Mouse (Mus musculus) heart, embryonic 10.5 days (tissue): Measurements from ENCODE around the gene Adrm1. TPM values are rescaled to one million over a fixed set of nuclear protein-coding genes. Genes with fewer than 3 reads are reported as not detected.

Source experiments
- DNase-seq: peaks from one replicate; pipeline ENCODE4 v3.0.0-alpha.2; 2017; ENCODE audit warnings: low spot score
- H3K27ac ChIP-seq: fragments of 300-500 bp; sonication (generic); 2 replicates; pipeline ENCODE4 v1.5.1; 2016; ENCODE audit warnings: mild to moderate bottlenecking
- H3K27me3 ChIP-seq: fragments of 300-500 bp; sonication (generic); 2 replicates; pipeline ENCODE4 v1.6.1; 2016; ENCODE audit warnings: mild to moderate bottlenecking; ENCODE audit not compliant: poor library complexity, insufficient read depth, severe bottlenecking
- H3K36me3 ChIP-seq: fragments of 300-500 bp; sonication (generic); 2 replicates; pipeline ENCODE4 v1.6.1; 2016; ENCODE audit warnings: mild to moderate bottlenecking, moderate library complexity
- H3K4me1 ChIP-seq: fragments of 300-500 bp; sonication (generic); 2 replicates; pipeline ENCODE4 v1.6.1; 2016; ENCODE audit warnings: mild to moderate bottlenecking
- H3K4me3 ChIP-seq: fragments of 300-500 bp; sonication (generic); 2 replicates; pipeline ENCODE4 v1.5.1; 2016; ENCODE audit warnings: mild to moderate bottlenecking, moderate library complexity
- H3K9me3 ChIP-seq: fragments of 300-500 bp; sonication (generic); 2 replicates; pipeline ENCODE4 v1.6.1; 2016; ENCODE audit warnings: mild to moderate bottlenecking, moderate library complexity
- WGBS: fragments of 180-500 bp; shearing (Covaris S2); methylation state at CpG from one replicate; pipeline ENCODE4 v1.1.7; 2016; 5-methylcytosine and 5-hydroxymethylcytosine counted together
- polyA plus RNA-seq: library from polyadenylated mRNA; unstranded; fragments of >200 nt; fragmentation: Nextera tagmentation; extraction: Ambion mirVana; gene quantifications from 2 replicates; pipeline ENCODE4 v1.2.1, GENCODE M21; 2016

Adrm1 gene
- polyA plus RNA-seq, 1 experiment from 2014 or later: 240 TPM

DNA sequence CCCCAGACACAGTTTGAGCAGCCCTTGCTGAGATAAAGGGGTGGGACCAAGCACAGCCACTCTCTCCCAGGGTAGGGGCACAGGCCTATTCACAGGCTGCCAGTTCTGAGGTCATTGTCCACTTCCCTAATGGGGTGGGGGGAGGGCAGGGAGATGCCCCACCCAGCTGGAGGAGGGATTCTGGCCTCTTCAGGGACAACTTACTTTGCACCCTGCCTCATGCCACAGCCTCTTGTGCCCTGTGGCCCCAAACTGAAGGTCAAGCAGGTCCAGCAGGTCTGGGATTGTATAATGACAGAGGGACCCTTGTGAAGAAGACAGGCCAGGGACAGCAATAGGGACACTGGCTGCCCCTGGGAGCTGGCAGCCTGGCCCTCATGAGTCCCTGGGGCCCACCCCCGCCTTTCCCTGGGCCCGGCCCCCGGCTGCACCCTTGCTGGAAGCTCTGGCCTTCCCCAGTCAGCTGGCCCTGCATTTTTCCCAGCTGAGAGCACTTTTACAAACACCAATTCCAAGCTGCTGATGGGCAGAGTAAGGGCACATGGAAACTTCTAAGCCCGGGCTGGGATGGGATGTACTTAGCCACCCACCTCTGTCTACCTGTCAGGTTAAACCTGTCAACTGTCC lies 43.2 kb downstream of the Adrm1 start:
- peak overlapping the region; percentile 74 for H3K27ac ChIP-seq
- H3K9me3 ChIP-seq: no peaks in the 10 kb centered on the region
- H3K27me3 ChIP-seq: no peaks in the 10 kb centered on the region
- DNase-seq: no peak
- peaks cover 57% of the 10 kb centered on the region for H3K4me1 ChIP-seq
- H3K4me3 ChIP-seq: 0 out of 2 replicates have a peak overlapping the region, but pooled peaks have one; percentile 15
- H3K36me3 ChIP-seq: peaks cover 26% of the 10 kb centered on the region
- WGBS: 73% methylated on average over 4 of the region's 4 CpGs

DNA sequence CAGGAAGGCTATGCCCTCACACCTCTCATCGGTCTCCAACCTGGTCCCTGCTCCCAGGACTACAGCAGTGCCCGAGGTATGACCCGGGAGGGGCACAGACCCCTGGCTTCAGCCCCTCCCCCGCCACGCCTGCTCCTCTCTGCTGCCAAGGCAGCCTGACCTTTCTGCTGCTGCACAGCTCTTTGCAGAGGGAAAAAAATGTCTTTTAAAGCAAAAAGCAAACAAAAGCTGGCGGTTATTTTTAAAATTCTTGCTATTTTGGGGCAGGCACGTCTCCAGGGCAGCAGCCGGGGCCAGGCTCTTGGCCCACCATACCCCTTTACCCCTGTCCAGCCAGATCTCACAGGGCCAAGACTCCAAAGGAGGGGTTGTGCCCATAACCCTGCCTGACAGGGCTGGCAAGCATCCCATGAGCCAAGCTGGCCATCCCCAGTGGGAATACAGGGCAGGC lies 43.8 kb downstream of the Adrm1 start:
- Histone ChIP-seq H3K36me3 (peaks cover 30% of the 10 kb centered on the region), H3K9me3 (no peaks in the 10 kb centered on the region), H3K27me3 (no peaks in the 10 kb centered on the region), H3K4me1 (peaks cover 63% of the 10 kb centered on the region), H3K27ac (peak overlapping the region; percentile 74), H3K4me3 (no peak overlapping the region)
- DNase-seq: no peak
- WGBS: 68% methylated on average over 8 of the region's 8 CpGs

DNA sequence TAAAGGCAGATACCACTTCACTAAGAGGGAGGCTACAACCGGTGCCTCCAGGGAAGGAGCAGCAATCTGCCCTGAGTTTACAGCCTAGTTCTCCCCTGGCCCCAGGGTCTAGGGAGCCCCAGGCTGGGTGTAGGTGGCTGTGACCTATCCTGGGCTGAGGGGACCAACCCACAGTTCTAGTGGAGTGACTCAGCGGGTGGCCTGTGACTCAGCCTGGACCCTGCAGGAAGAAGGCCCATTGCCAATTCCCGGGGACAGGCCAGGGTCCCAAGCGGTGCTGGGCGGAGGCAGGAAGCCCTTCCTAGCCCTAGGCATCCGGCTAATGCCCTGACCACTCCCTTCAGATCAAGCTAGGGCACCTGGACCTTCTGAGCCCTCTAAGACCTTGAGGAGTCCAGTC lies 44.7 kb downstream of the Adrm1 start:
- Histone ChIP-seq H3K27ac (peak overlapping the region; percentile 31; the same call in 1 of the 2 replicates), H3K9me3 (no peaks in the 10 kb centered on the region), H3K27me3 (no peaks in the 10 kb centered on the region), H3K4me1 (peaks cover 69% of the 10 kb centered on the region), H3K4me3 (no peak overlapping the region), H3K36me3 (peaks cover 32% of the 10 kb centered on the region)
- 58% methylated on average over 6 of the region's 6 CpGs for WGBS
- no peak for DNase-seq

DNA sequence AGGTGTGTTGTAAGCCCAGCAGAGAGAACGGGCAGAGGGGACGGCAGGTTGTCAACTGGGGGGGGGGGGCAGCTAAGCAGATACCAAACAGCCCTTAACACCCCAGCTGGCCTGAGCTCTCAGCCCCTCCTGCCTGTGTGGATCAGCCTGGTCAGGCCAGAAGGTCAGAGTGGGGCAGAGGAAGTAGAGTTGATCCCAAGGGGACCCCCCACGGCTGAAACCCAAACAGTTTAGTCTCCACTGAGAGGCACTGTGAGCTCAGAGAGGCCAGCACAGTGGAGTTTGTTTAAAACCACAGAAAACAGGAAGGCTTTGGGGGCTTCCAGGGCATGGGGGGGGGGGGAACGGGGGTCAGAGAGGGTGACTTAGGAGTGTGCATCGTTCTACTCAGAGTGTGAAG lies 45.6 kb downstream of the Adrm1 start:
- no peaks in the 10 kb centered on the region for H3K27me3 ChIP-seq
- WGBS: 52% methylated on average over 5 of the region's 5 CpGs
- peaks cover 28% of the 10 kb centered on the region for H3K36me3 ChIP-seq
- DNase-seq: no peak
- H3K4me1 ChIP-seq: peaks cover 79% of the 10 kb centered on the region
- H3K9me3 ChIP-seq: no peaks in the 10 kb centered on the region
- peak overlapping the region; percentile 81; the same call in 1 of the 2 replicates for H3K27ac ChIP-seq
- H3K4me3 ChIP-seq: no peak overlapping the region

DNA sequence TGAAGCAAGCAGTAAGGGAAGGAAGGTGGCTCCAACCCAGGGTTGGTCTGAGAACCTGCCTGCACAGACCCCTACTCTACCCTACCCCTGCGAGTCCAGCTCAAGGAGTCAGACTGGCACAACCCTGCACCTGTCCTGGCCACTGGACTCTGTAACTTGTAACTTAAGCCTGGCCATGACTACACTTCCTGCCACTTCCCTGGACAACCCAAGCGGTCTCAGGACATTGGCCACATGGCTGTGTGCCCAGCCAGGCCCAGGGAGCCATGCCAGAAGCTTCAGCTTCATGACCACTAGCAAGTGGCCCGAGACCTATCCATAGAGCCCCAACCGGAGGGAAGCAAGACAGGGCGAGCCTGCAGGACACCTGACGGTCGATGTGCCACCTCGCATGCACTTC lies 46.3 kb downstream of the Adrm1 start:
- no peak for DNase-seq
- H3K4me1 ChIP-seq: peaks cover 86% of the 10 kb centered on the region
- H3K27ac ChIP-seq: peak overlapping the region; percentile 81; the same call in 1 of the 2 replicates
- H3K4me3 ChIP-seq: no peak overlapping the region
- peaks cover 27% of the 10 kb centered on the region for H3K36me3 ChIP-seq
- no peaks in the 10 kb centered on the region for H3K27me3 ChIP-seq
- H3K9me3 ChIP-seq: no peaks in the 10 kb centered on the region
- 85% methylated on average over 8 of the region's 8 CpGs for WGBS

DNA sequence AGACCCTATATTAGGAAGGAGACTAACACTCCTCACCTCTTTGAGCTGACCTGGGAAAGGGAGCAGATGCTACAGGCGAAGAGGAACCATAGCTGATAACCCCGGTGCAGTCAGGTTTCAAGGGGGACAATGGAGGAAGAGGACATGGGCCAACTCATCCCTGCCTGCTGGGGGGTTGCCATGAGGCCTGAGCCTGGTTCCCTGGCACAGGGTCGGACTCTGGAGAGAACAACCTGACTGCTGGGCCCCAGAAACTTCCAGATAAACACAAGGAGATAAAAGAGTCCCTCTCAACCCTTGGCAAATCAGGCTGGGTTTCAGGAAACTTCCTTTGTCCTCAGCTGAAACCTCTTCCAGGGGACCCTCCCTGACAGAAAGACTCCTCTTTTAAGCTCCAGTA lies 47.0 kb downstream of the Adrm1 start:
- 41% methylated on average over 3 of the region's 3 CpGs for WGBS
- Histone ChIP-seq H3K4me1 (peaks cover 92% of the 10 kb centered on the region), H3K9me3 (no peaks in the 10 kb centered on the region), H3K27me3 (peaks cover 4% of the 10 kb centered on the region; the same call in 1 of the 2 replicates), H3K4me3 (no peak overlapping the region), H3K36me3 (peaks cover 22% of the 10 kb centered on the region), H3K27ac (peak overlapping the region; percentile 81)
- no peak for DNase-seq

DNA sequence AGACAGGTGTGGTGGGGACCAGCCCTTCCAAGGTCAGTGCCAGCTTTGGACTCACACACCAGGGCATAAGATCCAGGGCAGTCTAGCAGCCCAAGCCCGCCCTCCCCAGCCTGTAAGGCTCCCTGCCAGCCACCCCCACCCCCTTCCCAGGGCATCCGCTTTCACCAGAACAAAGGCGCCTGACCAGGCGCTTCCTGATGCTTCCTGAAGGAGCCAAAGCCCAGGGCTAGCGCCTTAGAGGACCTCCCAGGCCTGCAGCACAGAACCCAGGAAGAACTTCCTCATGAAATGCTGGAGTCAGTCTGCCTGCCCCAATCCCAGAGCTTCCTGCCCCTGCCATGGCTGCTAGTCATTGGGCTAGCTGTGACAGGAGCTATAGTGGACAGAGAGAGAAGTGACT lies 47.4 kb downstream of the Adrm1 start:
- 30% methylated on average over 5 of the region's 5 CpGs for WGBS
- Histone ChIP-seq H3K27me3 (peaks cover 7% of the 10 kb centered on the region; the same call in 1 of the 2 replicates), H3K27ac (peak overlapping the region; percentile 81), H3K4me1 (peaks cover 95% of the 10 kb centered on the region), H3K36me3 (peaks cover 19% of the 10 kb centered on the region), H3K9me3 (no peaks in the 10 kb centered on the region), H3K4me3 (no peak overlapping the region)
- no peak for DNase-seq

DNA sequence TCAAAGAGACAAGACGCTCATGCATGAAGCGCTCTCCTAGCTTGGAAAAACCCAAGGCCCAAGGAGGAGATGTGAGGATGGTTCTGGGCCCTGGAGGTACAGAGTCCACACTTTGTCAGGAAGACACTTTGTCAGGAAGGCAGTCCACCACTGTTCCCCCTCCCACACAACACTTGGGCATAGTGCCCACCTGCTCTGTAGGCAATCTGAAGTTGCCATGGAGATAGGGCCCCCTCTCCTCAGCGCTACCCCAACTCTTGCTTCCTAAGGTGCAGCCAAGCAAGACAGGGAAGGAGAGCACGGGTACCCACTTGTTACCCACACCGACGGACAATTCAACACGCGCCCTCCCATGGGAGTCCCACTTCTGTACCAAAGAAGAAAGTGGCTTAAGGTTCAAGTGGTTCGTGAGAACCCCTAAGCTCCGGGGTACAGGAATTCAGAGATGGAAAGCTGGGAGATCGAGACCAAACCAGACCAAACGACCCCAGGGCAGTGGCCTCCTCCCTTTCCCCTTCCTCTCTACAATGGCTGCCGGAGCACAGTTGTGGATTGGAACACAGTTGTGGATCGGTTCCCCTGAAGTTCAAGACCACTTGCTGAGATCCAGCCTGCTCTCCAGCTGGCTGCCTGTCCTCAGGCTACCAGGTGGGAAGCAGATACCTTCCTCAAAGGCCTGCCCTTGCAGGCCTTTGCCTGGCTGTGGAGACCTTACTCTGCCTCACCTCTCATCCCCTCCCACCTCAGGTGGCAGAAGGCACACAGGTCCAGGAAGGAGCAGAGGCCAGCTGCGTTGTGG lies 48.1 kb downstream of the Adrm1 start:
- Histone ChIP-seq H3K27ac (peak overlapping the region; percentile 81), H3K4me3 (no peak overlapping the region), H3K36me3 (peaks cover 17% of the 10 kb centered on the region), H3K27me3 (peaks cover 14% of the 10 kb centered on the region; the same call in 1 of the 2 replicates), H3K4me1 (peaks cover 95% of the 10 kb centered on the region), H3K9me3 (no peaks in the 10 kb centered on the region)
- no peak for DNase-seq
- 79% methylated on average over 15 of the region's 15 CpGs for WGBS

DNA sequence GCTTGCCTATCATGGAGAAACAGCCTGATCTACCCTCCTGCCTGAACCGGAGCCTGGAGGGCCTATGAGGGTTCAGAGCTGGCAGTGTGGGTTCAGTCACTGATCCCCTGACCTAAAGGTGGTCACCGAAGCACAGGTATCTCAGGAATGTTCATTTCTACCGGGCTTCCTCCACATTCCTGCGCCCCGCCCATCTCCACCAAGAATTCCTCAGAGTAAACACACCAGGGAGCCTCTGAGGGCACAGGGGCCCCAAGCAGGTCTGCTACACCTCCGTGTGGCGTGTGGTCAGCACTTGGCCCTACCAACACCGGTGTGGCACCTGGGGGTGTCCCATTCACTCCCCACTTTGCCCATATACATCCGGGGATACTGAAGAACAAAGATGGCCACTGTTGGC lies 48.9 kb downstream of the Adrm1 start:
- no peaks in the 10 kb centered on the region for H3K9me3 ChIP-seq
- DNase-seq: no peak
- H3K27ac ChIP-seq: peak overlapping the region; percentile 31; the same call in 1 of the 2 replicates
- H3K27me3 ChIP-seq: peaks cover 22% of the 10 kb centered on the region; the same call in 1 of the 2 replicates
- H3K4me1 ChIP-seq: peaks cover 95% of the 10 kb centered on the region
- 56% methylated on average over 9 of the region's 9 CpGs for WGBS
- H3K4me3 ChIP-seq: no peak overlapping the region
- H3K36me3 ChIP-seq: peaks cover 17% of the 10 kb centered on the region

DNA sequence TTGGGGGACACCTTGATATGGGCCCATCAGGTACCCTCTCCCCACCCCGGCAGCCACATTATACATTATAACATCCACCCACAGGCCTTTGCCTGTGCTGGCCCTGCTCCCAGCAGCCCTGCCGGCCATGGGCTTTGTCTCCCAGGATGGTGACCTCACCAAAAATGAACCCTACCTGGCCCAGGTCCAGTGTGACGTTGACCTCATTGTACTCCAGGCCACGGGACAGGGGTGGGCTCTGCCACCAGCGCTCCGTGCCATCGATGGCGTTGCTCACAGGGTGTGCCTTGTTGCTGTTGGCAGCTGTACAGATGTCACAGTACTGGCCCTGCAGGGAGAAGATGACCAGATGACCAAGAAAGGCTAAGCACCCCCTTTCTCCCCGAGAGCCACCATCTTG lies 49.8 kb downstream of the Adrm1 start:
- WGBS: 85% methylated on average over 9 of the region's 9 CpGs
- H3K27ac ChIP-seq: peak overlapping the region; percentile 31; the same call in 1 of the 2 replicates
- H3K9me3 ChIP-seq: no peaks in the 10 kb centered on the region
- no peak overlapping the region for H3K4me3 ChIP-seq
- no peak for DNase-seq
- peaks cover 95% of the 10 kb centered on the region for H3K4me1 ChIP-seq
- H3K36me3 ChIP-seq: peaks cover 17% of the 10 kb centered on the region
- peaks cover 31% of the 10 kb centered on the region; the same call in 1 of the 2 replicates for H3K27me3 ChIP-seq

DNA sequence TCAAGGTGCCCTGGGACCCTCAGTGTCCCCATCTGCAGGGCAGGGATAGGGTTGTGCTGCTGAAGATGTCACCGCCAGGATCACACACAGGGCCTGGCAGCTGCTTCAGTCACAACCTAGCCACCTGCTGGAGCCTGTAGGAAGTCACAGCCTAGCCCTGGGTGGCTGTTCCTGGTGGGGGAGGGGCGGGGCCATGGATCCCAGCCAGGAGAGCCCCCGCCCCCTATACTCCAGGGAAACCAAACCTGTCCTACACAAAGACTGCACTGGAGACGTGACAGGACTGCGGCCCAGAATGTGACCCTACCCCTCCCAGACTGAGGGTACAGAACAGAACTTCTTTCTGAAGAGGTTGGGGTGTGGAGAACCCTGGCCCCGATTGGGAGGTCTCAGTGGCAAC lies 51.0 kb downstream of the Adrm1 start:
- DNase-seq: peak; percentile 85
- H3K9me3 ChIP-seq: no peaks in the 10 kb centered on the region
- WGBS: 12% methylated on average over 6 of the region's 6 CpGs
- H3K27me3 ChIP-seq: peaks cover 34% of the 10 kb centered on the region; the same call in 1 of the 2 replicates
- peak overlapping the region; percentile 19 for H3K4me3 ChIP-seq
- H3K36me3 ChIP-seq: peaks cover 17% of the 10 kb centered on the region
- H3K27ac ChIP-seq: peak overlapping the region; percentile 63
- H3K4me1 ChIP-seq: peaks cover 95% of the 10 kb centered on the region

DNA sequence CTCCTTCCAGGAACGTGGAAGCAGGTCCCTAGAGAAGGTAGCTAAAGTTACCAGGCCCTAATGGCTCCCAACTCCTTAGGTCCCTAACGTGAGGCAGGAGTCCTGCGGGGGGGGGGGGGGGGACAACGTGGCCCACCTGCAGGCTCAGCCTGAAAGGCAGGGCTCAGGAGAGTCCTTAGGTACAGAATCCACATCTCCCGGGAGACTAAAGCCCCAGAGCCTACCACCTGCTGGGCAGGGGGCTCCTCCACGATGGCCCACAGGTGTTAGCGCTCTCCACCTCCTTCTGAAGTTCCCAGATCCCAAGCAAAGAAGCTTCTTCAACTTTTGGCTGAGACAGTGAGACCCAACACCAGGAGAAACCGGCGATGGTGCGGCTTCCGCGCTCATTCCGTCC lies 53.4 kb downstream of the Adrm1 start:
- 2% methylated on average over 13 of the region's 13 CpGs for WGBS
- Histone ChIP-seq H3K4me3 (peak overlapping the region; percentile 74), H3K4me1 (peaks cover 88% of the 10 kb centered on the region), H3K27ac (peak overlapping the region; percentile 91), H3K27me3 (peaks cover 34% of the 10 kb centered on the region; the same call in 1 of the 2 replicates), H3K36me3 (peaks cover 14% of the 10 kb centered on the region), H3K9me3 (no peaks in the 10 kb centered on the region)
- DNase-seq: no peak
